Mouse (Mus musculus): ENCODE results near the gene Cpm.

DNA sequence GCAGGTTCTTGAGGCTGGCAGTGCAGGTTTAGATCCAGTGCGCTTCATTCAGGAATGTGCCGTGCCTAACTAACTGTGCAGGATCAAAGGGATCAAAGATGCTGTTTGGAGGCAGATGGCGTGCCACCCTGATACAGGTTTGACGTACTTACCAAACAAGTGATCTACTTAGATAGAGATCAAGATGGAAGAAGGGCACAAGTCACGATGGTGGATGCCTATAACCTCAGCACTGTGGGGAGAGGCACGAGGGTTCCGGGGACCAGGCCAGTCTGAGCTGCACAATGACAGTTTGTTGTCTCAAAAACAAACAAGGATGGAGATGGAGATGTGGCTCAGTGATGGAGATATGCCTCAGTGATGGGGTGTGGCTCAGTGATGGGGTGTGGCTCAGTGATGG, 21.4 kb downstream of the Cpm start:
- TF ChIP-seq POLR2A (IDR thresholded peaks at IDR 0.05; ENCODE audit: low read depth, low read length), result no peak
- no peak for TF ChIP-seq CTCF (conservative IDR thresholded peaks at IDR 0.05 in 1 of 2, IDR thresholded peaks at IDR 0.05 in 1 of 2; ENCODE audit: low read depth in 2 of 2, low read length in 2 of 2)
